Mouse (Mus musculus) stomach, postnatal 0 days (tissue): ENCODE data around the gene Kcne2. TPM values are rescaled to one million over a fixed set of nuclear protein-coding genes. Genes with fewer than 3 reads are reported as not detected.

ENCODE experiments used
- ATAC-seq: fragments of 200-750 bp; cut with Nextera tagmentation; 2 replicates; pipeline ENCODE4 v1.8.0; 2017; ENCODE audit not compliant: low FRiP score, low TSS enrichment
- DNase-seq: peaks from one replicate; pipeline ENCODE4 v3.0.0-alpha.2; 2016; ENCODE audit warnings: low spot score
- H3K27ac ChIP-seq: fragments of 300-500 bp; sonication (generic); replicated peaks from 2 replicates; pipeline ENCODE4 v1.5.1; 2014; ENCODE audit warnings: mild to moderate bottlenecking, control low read depth
- H3K27me3 ChIP-seq: fragments of 300-500 bp; sonication (generic); 2 replicates; pipeline ENCODE4 v1.6.1; 2014; ENCODE audit warnings: low read length; ENCODE audit not compliant: control insufficient read depth, insufficient read depth
- H3K36me3 ChIP-seq: fragments of 300-500 bp; sonication (generic); 2 replicates; pipeline ENCODE4 v1.6.1; 2014; ENCODE audit warnings: low read length, mixed read lengths; ENCODE audit not compliant: control insufficient read depth, insufficient read depth
- H3K4me1 ChIP-seq: fragments of 300-500 bp; sonication (generic); replicated peaks from 2 replicates; pipeline ENCODE4 v1.6.1; 2014; ENCODE audit warnings: antibody characterized with exemption; ENCODE audit not compliant: control insufficient read depth, insufficient read depth
- H3K4me2 ChIP-seq: fragments of 300-500 bp; sonication (generic); replicated peaks from 2 replicates; pipeline ENCODE4 v1.6.1; 2014; ENCODE audit warnings: low read depth, mild to moderate bottlenecking, control low read depth, moderate library complexity
- H3K4me3 ChIP-seq: fragments of 300-500 bp; sonication (generic); 2 replicates; pipeline ENCODE4 v1.5.1; 2014; ENCODE audit warnings: low read depth, low read length, control low read depth
- H3K9ac ChIP-seq: fragments of 300-500 bp; sonication (generic); 2 replicates; pipeline ENCODE4 v1.6.1; 2014; ENCODE audit warnings: mild to moderate bottlenecking, low read length, control low read depth, mixed read lengths
- H3K9me3 ChIP-seq: fragments of 300-500 bp; sonication (generic); 2 replicates; pipeline ENCODE4 v1.6.1; 2016; ENCODE audit warnings: low read length; ENCODE audit not compliant: control insufficient read depth
- CTCF ChIP-seq: IDR thresholded peaks from 2 replicates; pipeline ENCODE4 v1.5.1; 2016; ENCODE audit warnings: antibody characterized with exemption, low read depth, mild to moderate bottlenecking, moderate library complexity
- EP300 ChIP-seq: optimal IDR thresholded peaks from 2 replicates; pipeline ENCODE3; 2016; ENCODE audit warnings: antibody characterized with exemption
- WGBS: fragments of 180-500 bp; shearing (Covaris S2); extraction: QIAGEN DNeasy Blood & Tissue Kit; methylation state at CpG from one replicate; pipeline ENCODE4 v1.1.7; 2014; 5-methylcytosine and 5-hydroxymethylcytosine counted together
- polyA plus RNA-seq: library from polyadenylated mRNA; unstranded; fragments of >200 nt; fragmentation: Nextera tagmentation; extraction: Ambion mirVana; gene quantifications from 2 replicates; pipeline ENCODE4 v1.2.1, GENCODE M21; 2015

Kcne2 gene
- polyA plus RNA-seq, 1 experiment from 2014 or later: 29.8 TPM

DNA sequence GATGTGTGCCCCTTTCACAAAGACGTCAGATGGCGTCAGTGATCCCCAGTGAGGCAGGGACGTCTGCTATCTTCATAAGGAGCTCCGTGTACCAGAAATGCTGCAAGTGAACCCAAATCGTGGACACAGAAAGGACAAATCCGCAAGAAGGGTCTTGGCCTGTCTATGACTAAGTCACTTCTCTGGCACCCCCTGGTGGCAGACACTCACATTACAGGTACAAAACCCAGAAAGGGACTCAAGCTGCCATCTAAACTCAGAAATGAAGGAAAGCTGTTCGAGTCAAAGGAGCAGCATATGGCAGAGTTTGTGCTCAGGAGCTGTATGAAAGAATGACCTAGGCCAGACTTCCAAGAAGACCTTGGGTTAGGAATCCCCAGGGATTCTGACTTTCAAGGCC is 5.6 kb upstream of the Kcne2 start:
- 11% methylated on average over 7 of the region's 7 CpGs for WGBS
- TF ChIP-seq EP300: no peak
- peak; percentile 95 for TF ChIP-seq CTCF
- no peak for ATAC-seq

DNA sequence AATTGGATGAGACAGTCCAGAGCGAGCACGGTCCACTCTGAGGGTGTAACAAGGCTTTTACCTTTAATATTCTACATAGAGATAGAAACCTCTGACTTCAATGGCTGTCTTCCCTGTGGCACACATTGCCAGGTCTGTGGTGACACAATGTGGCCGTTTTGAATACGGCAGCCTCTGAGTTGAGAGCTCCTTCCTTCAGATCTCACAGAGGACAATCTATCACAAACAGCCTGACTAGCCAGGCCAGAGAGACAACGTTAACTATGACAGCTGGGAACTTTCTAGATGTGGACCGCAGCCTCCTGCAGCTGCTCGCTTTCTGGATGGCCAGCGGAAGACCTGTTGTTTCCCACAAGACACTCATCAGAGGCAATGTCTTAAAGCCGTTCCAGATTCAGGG is 3.4 kb upstream of the Kcne2 start:
- ATAC-seq (peak; percentile 39; the same call in 1 of the 2 replicates), DNase-seq (peak; percentile 30)
- WGBS: 61% methylated on average over 9 of the region's 9 CpGs
- no peak overlapping the region for H3K27ac ChIP-seq
- no peak overlapping the region for H3K4me3 ChIP-seq
- no peak overlapping the region for H3K9ac ChIP-seq
- H3K36me3 ChIP-seq: no peaks in the 10 kb centered on the region
- no peaks in the 10 kb centered on the region for H3K4me1 ChIP-seq
- TF ChIP-seq EP300: no peak
- TF ChIP-seq CTCF: peak; percentile 77
- no peak overlapping the region for H3K4me2 ChIP-seq
- no peaks in the 10 kb centered on the region for H3K27me3 ChIP-seq
- H3K9me3 ChIP-seq: no peaks in the 10 kb centered on the region

More for the DNA sequence above, 5.6 kb upstream of the Kcne2 start:
- Histone ChIP-seq H3K4me2 (no peak overlapping the region), H3K4me1 (no peaks in the 10 kb centered on the region), H3K4me3 (no peak overlapping the region), H3K36me3 (no peaks in the 10 kb centered on the region), H3K9me3 (no peaks in the 10 kb centered on the region), H3K9ac (no peak overlapping the region), H3K27me3 (no peaks in the 10 kb centered on the region), H3K27ac (no peak overlapping the region)
- DNase-seq: peak; percentile 84

GRCm38 (mm10) chr16:92290045-92290444 is 2.1 kb upstream of the Kcne2 start:
- Histone ChIP-seq H3K36me3 (no peaks in the 10 kb centered on the region), H3K4me2 (no peak overlapping the region), H3K9me3 (no peaks in the 10 kb centered on the region), H3K27me3 (no peaks in the 10 kb centered on the region), H3K9ac (no peak overlapping the region), H3K4me1 (no peaks in the 10 kb centered on the region), H3K27ac (no peak overlapping the region), H3K4me3 (no peak overlapping the region)
- ATAC-seq (no peak), DNase-seq (no peak)
- no peak for TF ChIP-seq CTCF
- no peak for TF ChIP-seq EP300

GRCm38 (mm10) chr16:92294267-92294970 is 2.2 kb downstream of the Kcne2 start:
- no peak overlapping the region for H3K27ac ChIP-seq
- ATAC-seq (no peak), DNase-seq (peak; percentile 31)
- no peaks in the 10 kb centered on the region for H3K4me1 ChIP-seq
- H3K36me3 ChIP-seq: no peaks in the 10 kb centered on the region
- H3K27me3 ChIP-seq: no peaks in the 10 kb centered on the region
- no peak overlapping the region for H3K4me2 ChIP-seq
- TF ChIP-seq CTCF (no peak), EP300 (no peak)
- H3K9ac ChIP-seq: no peak overlapping the region
- 43% methylated on average over 12 of the region's 12 CpGs for WGBS
- no peaks in the 10 kb centered on the region for H3K9me3 ChIP-seq
- H3K4me3 ChIP-seq: no peak overlapping the region

GRCm38 (mm10) chr16:92295328-92295727 is 3.1 kb downstream of the Kcne2 start:
- no peaks in the 10 kb centered on the region for H3K4me1 ChIP-seq
- WGBS: 51% methylated on average over 2 of the region's 2 CpGs
- H3K4me2 ChIP-seq: no peak overlapping the region
- DNase-seq (no peak), ATAC-seq (no peak)
- no peaks in the 10 kb centered on the region for H3K9me3 ChIP-seq
- no peak for TF ChIP-seq CTCF
- TF ChIP-seq EP300: no peak
- H3K4me3 ChIP-seq: no peak overlapping the region
- H3K27me3 ChIP-seq: no peaks in the 10 kb centered on the region
- H3K27ac ChIP-seq: no peak overlapping the region
- peak overlapping the region; percentile 27; the same call in 1 of the 2 replicates for H3K9ac ChIP-seq
- no peaks in the 10 kb centered on the region for H3K36me3 ChIP-seq

GRCm38 (mm10) chr16:92300649-92301411 is 8.6 kb downstream of the Kcne2 start, which contains the start of gene Smim11:
Gene Smim11, plus strand, starts transcription at chr16:92301286.
- no peaks in the 10 kb centered on the region for H3K36me3 ChIP-seq
- peak within 1 kb of the TSS; percentile 70 for H3K9ac ChIP-seq
- DNase-seq (peak; percentile 96), ATAC-seq (peak; percentile 93)
- H3K27me3 ChIP-seq: no peaks in the 10 kb centered on the region
- H3K4me3 ChIP-seq: peak within 1 kb of the TSS; percentile 63
- no peaks in the 10 kb centered on the region for H3K9me3 ChIP-seq
- WGBS: 10% methylated on average over 32 of the region's 32 CpGs
- peak within 1 kb of the TSS; percentile 83 for H3K4me2 ChIP-seq
- TF ChIP-seq CTCF (no peak), EP300 (no peak)
- peaks cover 2% of the 10 kb centered on the region; the same call in 1 of the 2 replicates for H3K4me1 ChIP-seq
- H3K27ac ChIP-seq: peak within 1 kb of the TSS; percentile 71
